Mouse (Mus musculus) neural tube, embryonic 15.5 days (tissue): ENCODE results near the gene Ddx43. TPM values are rescaled to one million over a fixed set of nuclear protein-coding genes. Genes with fewer than 3 reads are reported as not detected.

Source experiments
- ATAC-seq: fragments of 200-750 bp; cut with Nextera tagmentation; 2 replicates; pipeline ENCODE4 v1.8.0; 2017; ENCODE audit warnings: mild to moderate bottlenecking, moderate TSS enrichment, moderate library complexity; ENCODE audit not compliant: low FRiP score
- H3K27ac ChIP-seq: fragments of 300-500 bp; sonication (generic); replicated peaks from 2 replicates; pipeline ENCODE4 v1.5.1; 2015; ENCODE audit warnings: mild to moderate bottlenecking, inconsistent platforms
- H3K27me3 ChIP-seq: fragments of 300-500 bp; sonication (generic); replicated peaks from 2 replicates; pipeline ENCODE4 v1.6.1; 2015; ENCODE audit warnings: inconsistent platforms
- H3K36me3 ChIP-seq: fragments of 300-500 bp; sonication (generic); 2 replicates; pipeline ENCODE4 v1.6.1; 2015; ENCODE audit warnings: inconsistent platforms
- H3K4me1 ChIP-seq: fragments of 300-500 bp; sonication (generic); 2 replicates; pipeline ENCODE4 v1.6.1; 2015; ENCODE audit warnings: inconsistent platforms
- H3K4me2 ChIP-seq: fragments of 300-500 bp; sonication (generic); 2 replicates; pipeline ENCODE4 v1.6.1; 2015; ENCODE audit warnings: inconsistent platforms, mild to moderate bottlenecking, moderate library complexity
- H3K4me3 ChIP-seq: fragments of 300-500 bp; sonication (generic); replicated peaks from 2 replicates; pipeline ENCODE4 v1.5.1; 2015; ENCODE audit warnings: mild to moderate bottlenecking, inconsistent platforms
- H3K9ac ChIP-seq: fragments of 300-500 bp; sonication (generic); replicated peaks from 2 replicates; pipeline ENCODE4 v1.6.1; 2015; ENCODE audit warnings: mild to moderate bottlenecking, inconsistent platforms
- H3K9me3 ChIP-seq: fragments of 300-500 bp; sonication (generic); replicated peaks from 2 replicates; pipeline ENCODE4 v1.6.1; 2016; ENCODE audit warnings: inconsistent platforms
- WGBS: fragments of 180-500 bp; shearing (Covaris S2); methylation state at CpG from one replicate; pipeline ENCODE4 v1.1.7; 2015; ENCODE audit warnings: mixed read lengths; 5-methylcytosine and 5-hydroxymethylcytosine counted together
- polyA plus RNA-seq: library from polyadenylated mRNA; unstranded; fragments of >200 nt; fragmentation: Nextera tagmentation; extraction: Ambion mirVana; gene quantifications from 2 replicates; pipeline ENCODE4 v1.2.1, GENCODE M21; 2015

Gene Ddx43
- polyA plus RNA-seq, 1 experiment from 2014 or later = 0.65 TPM

GRCm38 (mm10) chr9:78427362-78427781 is 31.8 kb downstream of the Ddx43 start:
- Histone ChIP-seq H3K4me2 (peak overlapping the region; percentile 69), H3K9me3 (no peaks in the 10 kb centered on the region), H3K9ac (no peak overlapping the region), H3K27ac (no peak overlapping the region), H3K4me1 (peaks cover 3% of the 10 kb centered on the region; the same call in 1 of the 2 replicates), H3K36me3 (no peaks in the 10 kb centered on the region), H3K4me3 (peak overlapping the region; percentile 36), H3K27me3 (no peaks in the 10 kb centered on the region)
- peak; percentile 28; the same call in 1 of the 2 replicates for ATAC-seq
- WGBS = 21% methylated on average over 25 of the region's 27 CpGs

DNA sequence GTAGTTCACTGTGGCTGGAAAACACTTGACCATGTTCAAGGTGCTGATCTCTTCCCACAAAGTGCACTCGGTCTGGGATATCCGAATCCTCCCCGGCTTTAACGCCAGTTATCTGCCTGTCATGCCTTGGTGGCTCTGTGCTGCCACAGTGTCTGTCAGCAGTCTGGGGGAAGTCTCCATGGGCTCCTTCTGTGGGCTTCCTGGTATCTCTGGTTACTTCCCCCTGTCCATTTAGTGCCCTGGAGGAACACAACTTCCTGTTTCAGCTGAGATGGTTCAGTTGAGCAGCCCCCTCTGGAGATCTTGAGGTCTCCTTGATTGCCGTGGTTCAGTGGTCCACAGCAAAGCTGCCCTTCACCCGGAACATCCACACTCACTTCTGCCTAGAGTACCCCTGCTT is 32.6 kb downstream of the Ddx43 start:
- Histone ChIP-seq H3K4me2 (peak overlapping the region; percentile 69; the same call in 1 of the 2 replicates), H3K4me3 (no peak overlapping the region), H3K9ac (no peak overlapping the region), H3K36me3 (no peaks in the 10 kb centered on the region), H3K4me1 (peaks cover 3% of the 10 kb centered on the region; the same call in 1 of the 2 replicates), H3K27ac (no peak overlapping the region), H3K9me3 (no peaks in the 10 kb centered on the region), H3K27me3 (no peaks in the 10 kb centered on the region)
- WGBS = 94% methylated on average over 6 of the region's 6 CpGs
- ATAC-seq = no peak

- Histone ChIP-seq H3K9ac (no peak overlapping the region), H3K9me3 (no peaks in the 10 kb centered on the region), H3K36me3 (no peaks in the 10 kb centered on the region), H3K4me1 (peaks cover 3% of the 10 kb centered on the region; the same call in 1 of the 2 replicates), H3K27ac (no peak overlapping the region), H3K27me3 (no peaks in the 10 kb centered on the region), H3K4me3 (no peak overlapping the region), H3K4me2 (no peak overlapping the region)
- ATAC-seq = no peak
- WGBS = 92% methylated on average over 4 of the region's 4 CpGs
Observed at GRCm38 (mm10) chr9:78428870-78429432, 33.4 kb downstream of the Ddx43 start.

- H3K36me3 ChIP-seq = no peaks in the 10 kb centered on the region
- WGBS = 53% methylated on average over 2 of the region's 2 CpGs
- peaks cover 3% of the 10 kb centered on the region; the same call in 1 of the 2 replicates for H3K4me1 ChIP-seq
- no peak for ATAC-seq
- no peaks in the 10 kb centered on the region for H3K9me3 ChIP-seq
- no peak overlapping the region for H3K4me3 ChIP-seq
- no peak overlapping the region for H3K9ac ChIP-seq
- H3K27me3 ChIP-seq = no peaks in the 10 kb centered on the region
- no peak overlapping the region for H3K27ac ChIP-seq
- no peak overlapping the region for H3K4me2 ChIP-seq
Observed at GRCm38 (mm10) chr9:78429551-78429950, 34.0 kb downstream of the Ddx43 start.

- Histone ChIP-seq H3K27me3 (no peaks in the 10 kb centered on the region), H3K27ac (no peak overlapping the region), H3K9ac (no peak overlapping the region), H3K4me3 (no peak overlapping the region), H3K4me1 (peaks cover 3% of the 10 kb centered on the region; the same call in 1 of the 2 replicates), H3K9me3 (no peaks in the 10 kb centered on the region), H3K4me2 (no peak overlapping the region), H3K36me3 (no peaks in the 10 kb centered on the region)
- ATAC-seq = no peak
- WGBS = 66% methylated on average over 6 of the region's 6 CpGs
Observed at GRCm38 (mm10) chr9:78430486-78430885, 34.9 kb downstream of the Ddx43 start.

DNA sequence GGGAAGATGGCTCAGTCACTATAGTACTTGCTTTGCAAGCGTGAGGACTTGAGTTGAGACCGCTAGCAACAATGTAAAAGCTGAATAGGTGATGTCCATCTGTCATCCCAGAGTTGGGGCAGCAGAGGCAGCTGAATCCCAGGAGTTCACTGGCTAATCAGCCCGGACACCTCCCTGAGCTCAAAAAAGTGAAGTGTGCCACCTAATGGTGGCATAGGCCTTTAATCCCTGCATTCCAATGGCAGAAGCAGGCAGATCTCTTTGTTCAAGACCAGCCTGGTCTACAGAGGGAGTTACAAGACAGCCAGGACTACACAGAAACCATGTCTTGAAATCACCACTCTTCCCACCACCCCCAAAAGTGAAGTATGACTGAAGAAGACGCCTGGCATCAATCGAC is 36.9 kb downstream of the Ddx43 start:
- no peak overlapping the region for H3K4me2 ChIP-seq
- 87% methylated on average over 5 of the region's 5 CpGs for WGBS
- no peaks in the 10 kb centered on the region for H3K9me3 ChIP-seq
- no peak for ATAC-seq
- no peak overlapping the region for H3K27ac ChIP-seq
- no peak overlapping the region for H3K9ac ChIP-seq
- H3K4me1 ChIP-seq = peaks cover 3% of the 10 kb centered on the region; the same call in 1 of the 2 replicates
- no peaks in the 10 kb centered on the region for H3K27me3 ChIP-seq
- H3K36me3 ChIP-seq = no peaks in the 10 kb centered on the region
- H3K4me3 ChIP-seq = no peak overlapping the region

DNA sequence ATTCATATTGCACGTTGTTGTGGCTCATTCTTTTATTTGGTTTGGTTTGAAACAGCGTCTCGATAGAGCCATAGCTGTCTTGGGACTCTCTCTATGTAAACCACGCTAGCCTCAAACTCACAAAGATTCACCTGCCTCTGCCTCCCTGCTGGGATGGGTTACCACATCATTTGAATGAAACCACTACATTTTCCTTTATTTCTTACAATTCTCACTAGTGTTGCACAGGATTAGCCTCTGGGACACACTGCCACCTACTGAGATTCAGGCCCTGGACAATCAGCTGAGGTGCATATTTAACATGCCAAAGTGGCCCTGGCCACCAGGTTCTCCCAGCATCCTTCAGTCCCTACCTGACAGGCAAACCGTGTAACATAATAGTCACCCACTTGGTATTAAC is 43.8 kb downstream of the Ddx43 start:
- ATAC-seq = no peak
- Histone ChIP-seq H3K4me1 (peaks cover 11% of the 10 kb centered on the region), H3K4me3 (no peak overlapping the region), H3K9ac (no peak overlapping the region), H3K27me3 (peaks cover 44% of the 10 kb centered on the region), H3K36me3 (no peaks in the 10 kb centered on the region), H3K9me3 (no peaks in the 10 kb centered on the region), H3K27ac (no peak overlapping the region), H3K4me2 (no peak overlapping the region)
- 71% methylated on average over 5 of the region's 5 CpGs for WGBS

GRCm38 (mm10) chr9:78442237-78442578 is 46.6 kb downstream of the Ddx43 start:
- peak; percentile 36; the same call in 1 of the 2 replicates for ATAC-seq
- H3K27ac ChIP-seq = no peak overlapping the region
- H3K4me1 ChIP-seq = peaks cover 11% of the 10 kb centered on the region
- H3K9me3 ChIP-seq = no peaks in the 10 kb centered on the region
- H3K4me2 ChIP-seq = peak overlapping the region; percentile 82
- H3K36me3 ChIP-seq = no peaks in the 10 kb centered on the region
- H3K27me3 ChIP-seq = peaks cover 64% of the 10 kb centered on the region
- WGBS = under 1% methylated on average over 9 of the region's 9 CpGs
- peak overlapping the region; percentile 37; the same call in 1 of the 2 replicates for H3K9ac ChIP-seq
- H3K4me3 ChIP-seq = peak overlapping the region; percentile 45

GRCm38 (mm10) chr9:78442579-78443392 is 47.2 kb downstream of the Ddx43 start, which contains the start of gene Cgas:
Cgas (minus strand) TSS chr9:78443237.
- H3K4me3 ChIP-seq = peak within 1 kb of the TSS; percentile 45
- under 1% methylated on average over 77 of the region's 81 CpGs for WGBS
- H3K27me3 ChIP-seq = peaks cover 64% of the 10 kb centered on the region
- peak; percentile 53 for ATAC-seq
- no peak within 1 kb of the TSS for H3K27ac ChIP-seq
- H3K9me3 ChIP-seq = no peaks in the 10 kb centered on the region
- H3K9ac ChIP-seq = peak within 1 kb of the TSS; percentile 37
- peaks cover 11% of the 10 kb centered on the region for H3K4me1 ChIP-seq
- H3K36me3 ChIP-seq = no peaks in the 10 kb centered on the region
- H3K4me2 ChIP-seq = peak within 1 kb of the TSS; percentile 82

DNA sequence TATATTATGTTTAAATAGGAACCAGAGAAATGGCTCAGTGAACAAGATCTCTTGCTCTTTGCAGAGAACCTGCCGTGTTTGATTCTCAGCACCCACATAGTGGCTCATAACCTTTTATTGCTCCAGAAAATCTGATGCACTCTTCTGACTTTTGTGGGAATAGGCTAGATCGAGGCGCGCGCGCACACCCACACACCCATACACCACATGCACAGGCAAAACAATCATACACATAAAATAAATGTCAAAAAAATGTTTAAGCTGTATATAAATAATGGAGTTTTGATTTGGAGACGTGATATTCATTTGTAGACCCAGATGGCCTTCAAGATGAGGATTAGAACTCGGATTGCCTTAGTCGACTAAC is 52.0 kb downstream of the Ddx43 start:
- peak; percentile 35 for ATAC-seq

GRCm38 (mm10) chr9:78447973-78448873 is 52.6 kb downstream of the Ddx43 start, which contains the start of the genes Mto1 and Gm17324:
Mto1 (plus strand) TSS chr9:78448208.
Gm17324 (minus strand) TSS chr9:78448786.
- peak within 1 kb of the TSS; percentile 95 for H3K27ac ChIP-seq
- ATAC-seq = peak; percentile 97
- H3K4me3 ChIP-seq = peak within 1 kb of the TSS; percentile 79
- peaks cover 30% of the 10 kb centered on the region for H3K27me3 ChIP-seq
- H3K9ac ChIP-seq = peak within 1 kb of the TSS; percentile 86
- H3K9me3 ChIP-seq = no peaks in the 10 kb centered on the region
- WGBS = under 1% methylated on average over 93 of the region's 96 CpGs
- H3K36me3 ChIP-seq = peaks cover 20% of the 10 kb centered on the region
- H3K4me2 ChIP-seq = peak within 1 kb of the TSS; percentile 64
- H3K4me1 ChIP-seq = peaks cover 11% of the 10 kb centered on the region

More for the DNA sequence above, 52.0 kb downstream of the Ddx43 start:
- Histone ChIP-seq H3K9me3 (no peaks in the 10 kb centered on the region), H3K4me1 (peaks cover 18% of the 10 kb centered on the region), H3K36me3 (peaks cover 15% of the 10 kb centered on the region), H3K9ac (peak overlapping the region; percentile 86), H3K4me2 (peak overlapping the region; percentile 64), H3K27ac (0 out of 2 replicates have a peak overlapping the region, but pooled peaks have one; percentile 95), H3K4me3 (peak overlapping the region; percentile 79), H3K27me3 (peaks cover 36% of the 10 kb centered on the region)
- 30% methylated on average over 9 of the region's 9 CpGs for WGBS
